Mouse (Mus musculus) myocyte (in vitro differentiated cells): ENCODE data around the gene Samd4. TPM values are rescaled to one million over a fixed set of nuclear protein-coding genes. Genes with fewer than 3 reads are reported as not detected.

Source experiments
- H3K27me3 ChIP-seq: one replicate; pipeline ENCODE4 v1.6.1; 2011; ENCODE audit not compliant: control insufficient read depth, insufficient read depth, insufficient read length
- H3K36me3 ChIP-seq: one replicate; pipeline ENCODE4 v1.6.1; 2011; ENCODE audit not compliant: control insufficient read depth, insufficient read depth
- H3K4me2 ChIP-seq: one replicate; pipeline ENCODE4 v1.6.1; 2011; ENCODE audit warnings: low read depth, control low read depth
- H3K4me3 ChIP-seq: one replicate; pipeline ENCODE4 v1.5.1; 2011; ENCODE audit warnings: mild to moderate bottlenecking, control low read depth, moderate library complexity
- H3K79me2 ChIP-seq: one replicate; pipeline ENCODE4 v1.6.1; 2011; ENCODE audit not compliant: control insufficient read depth, insufficient read depth
- H3ac ChIP-seq: one replicate; pipeline ENCODE4 v1.6.1; 2011; ENCODE audit not compliant: control insufficient read depth, insufficient read length
- CEBPB ChIP-seq: IDR thresholded peaks from 2 replicates; pipeline ENCODE4 v1.6.1; 2011; ENCODE audit warnings: mild to moderate bottlenecking, moderate library complexity; ENCODE audit not compliant: poor library complexity, insufficient read depth, severe bottlenecking
- E2F4 ChIP-seq: IDR thresholded peaks from one replicate; pipeline ENCODE4 v1.6.1; 2011; ENCODE audit warnings: mild to moderate bottlenecking, control low read depth, moderate library complexity; ENCODE audit not compliant: insufficient read depth
- MAX ChIP-seq: IDR thresholded peaks from one replicate; pipeline ENCODE4 v1.6.1; 2011; ENCODE audit warnings: low read depth, mild to moderate bottlenecking, control low read depth
- MYOD1 ChIP-seq, 3 experiments: IDR thresholded peaks; one replicate each; pipeline ENCODE4 v1.6.1; 2011; ENCODE audit warnings: control low read depth in 2 of 3, low read depth in 2 of 3, mild to moderate bottlenecking in 2 of 3, moderate library complexity in 1 of 3; ENCODE audit not compliant: insufficient read length in 2 of 3, control insufficient read depth in 1 of 3
- MYOG ChIP-seq, 3 experiments: IDR thresholded peaks; one replicate each; pipeline ENCODE4 v1.6.1; 2011; ENCODE audit warnings: control low read depth in 2 of 3, low read depth in 2 of 3, mild to moderate bottlenecking in 2 of 3; ENCODE audit not compliant: insufficient read length in 2 of 3, control insufficient read depth in 1 of 3, insufficient read depth in 1 of 3
- POLR2A ChIP-seq: IDR thresholded peaks from one replicate; pipeline ENCODE4 v1.6.1; 2011; ENCODE audit warnings: low read depth, mild to moderate bottlenecking, control low read depth, moderate library complexity; ENCODE audit not compliant: insufficient read length
- POLR2AphosphoS2 ChIP-seq: IDR thresholded peaks from one replicate; pipeline ENCODE4 v1.6.1; 2011; ENCODE audit warnings: low read depth, control low read depth; ENCODE audit not compliant: insufficient read length
- REST ChIP-seq: IDR thresholded peaks from one replicate; pipeline ENCODE4 v1.6.1; 2011; ENCODE audit warnings: mild to moderate bottlenecking, control low read depth, moderate library complexity; ENCODE audit not compliant: insufficient read depth, insufficient read length
- SRF ChIP-seq: IDR thresholded peaks from one replicate; pipeline ENCODE4 v1.6.1; 2011; ENCODE audit warnings: low read depth; ENCODE audit not compliant: control insufficient read depth, insufficient read length
- TCF12 ChIP-seq: IDR thresholded peaks from one replicate; pipeline ENCODE4 v1.6.1; 2011; ENCODE audit warnings: mild to moderate bottlenecking, control low read depth; ENCODE audit not compliant: poor library complexity, insufficient read depth, severe bottlenecking
- TCF3 ChIP-seq: IDR thresholded peaks from one replicate; pipeline ENCODE4 v1.6.1; 2011; ENCODE audit warnings: low read depth, control low read depth; ENCODE audit not compliant: insufficient read length
- USF1 ChIP-seq: IDR thresholded peaks from one replicate; pipeline ENCODE4 v1.6.1; 2011; ENCODE audit warnings: low read depth, mild to moderate bottlenecking, control low read depth, moderate library complexity
- polyA plus RNA-seq: library from polyadenylated mRNA; unstranded; fragments of >200 nt; fragmentation: generic; extraction: Trizol; gene quantifications from one replicate; pipeline ENCODE4 v1.2.1, GENCODE M21; 2012; ENCODE audit warnings: missing spikeins

The Samd4 gene
- polyA plus RNA-seq, 1 experiment, result 15.7 TPM

- Histone ChIP-seq H3K4me3 (no peak overlapping the region), H3ac (no peak overlapping the region), H3K27me3 (no peaks in the 10 kb centered on the region), H3K36me3 (no peaks in the 10 kb centered on the region), H3K79me2 (peaks cover 88% of the 10 kb centered on the region), H3K4me2 (no peak overlapping the region)
- TF ChIP-seq TCF12 (no peak), MAX (no peak), SRF (no peak), CEBPB (no peak)
Measured at GRCm38 (mm10) chr14:46904276-46904675, 21.6 kb downstream of the Samd4 start.

DNA sequence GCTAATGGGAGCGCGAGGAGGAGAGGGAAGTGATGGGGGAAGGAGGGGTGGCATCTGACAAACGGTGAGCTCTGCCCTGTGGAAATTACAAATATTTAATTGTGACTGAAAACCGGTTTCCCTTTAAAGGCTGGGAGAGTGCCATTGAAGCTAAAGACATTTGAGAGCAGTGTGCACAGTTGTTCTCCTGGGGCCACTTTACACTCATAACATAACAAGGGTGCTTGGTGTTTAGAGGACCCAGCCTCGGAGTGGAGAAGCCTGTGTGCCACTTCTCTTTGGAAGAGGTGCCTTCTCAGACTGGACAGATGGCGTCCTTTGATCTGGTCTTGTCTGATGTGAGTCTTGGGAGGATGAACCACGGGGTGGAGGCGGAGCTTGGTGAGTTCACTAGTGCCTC lies 26.2 kb downstream of the Samd4 start:
- peaks cover 73% of the 10 kb centered on the region for H3K79me2 ChIP-seq
- H3K36me3 ChIP-seq, result no peaks in the 10 kb centered on the region
- no peak for TF ChIP-seq USF1
- no peak for TF ChIP-seq TCF3
- H3ac ChIP-seq, result no peak overlapping the region
- H3K27me3 ChIP-seq, result no peaks in the 10 kb centered on the region
- no peak overlapping the region for H3K4me2 ChIP-seq
- H3K4me3 ChIP-seq, result no peak overlapping the region

GRCm38 (mm10) chr14:46912496-46912895 lies 29.8 kb downstream of the Samd4 start:
- Histone ChIP-seq H3K4me3 (no peak overlapping the region), H3K79me2 (peaks cover 57% of the 10 kb centered on the region), H3ac (no peak overlapping the region), H3K27me3 (no peaks in the 10 kb centered on the region), H3K4me2 (no peak overlapping the region), H3K36me3 (no peaks in the 10 kb centered on the region)
- no peak for TF ChIP-seq E2F4

- H3K36me3 ChIP-seq, result no peaks in the 10 kb centered on the region
- H3K79me2 ChIP-seq, result peaks cover 55% of the 10 kb centered on the region
- H3K27me3 ChIP-seq, result no peaks in the 10 kb centered on the region
- H3ac ChIP-seq, result no peak overlapping the region
- TF ChIP-seq CEBPB (no peak), SRF (no peak), POLR2AphosphoS2 (no peak), REST (no peak), MYOD1 (IDR thresholded peaks at IDR 0.05; ENCODE audit: control insufficient read depth in 1 of 3, insufficient read length in 2 of 3, low read depth in 2 of 3) (no peak), E2F4 (no peak), TCF3 (no peak), MYOG (IDR thresholded peaks at IDR 0.05; ENCODE audit: control insufficient read depth in 1 of 3, insufficient read depth in 1 of 3, insufficient read length in 2 of 3, low read depth in 2 of 3) (no peak), USF1 (no peak)
- no peak overlapping the region for H3K4me3 ChIP-seq
- H3K4me2 ChIP-seq, result no peak overlapping the region
Measured at GRCm38 (mm10) chr14:46914356-46914755, 31.7 kb downstream of the Samd4 start.

GRCm38 (mm10) chr14:46915555-46915954 lies 32.9 kb downstream of the Samd4 start:
- no peak overlapping the region for H3ac ChIP-seq
- no peak overlapping the region for H3K4me2 ChIP-seq
- H3K4me3 ChIP-seq, result no peak overlapping the region
- H3K36me3 ChIP-seq, result no peaks in the 10 kb centered on the region
- TF ChIP-seq USF1, result no peak
- no peak for TF ChIP-seq SRF
- TF ChIP-seq MYOG (IDR thresholded peaks at IDR 0.05; ENCODE audit: control insufficient read depth in 1 of 3, insufficient read depth in 1 of 3, insufficient read length in 2 of 3, low read depth in 2 of 3), result no peak
- no peak for TF ChIP-seq MYOD1 (IDR thresholded peaks at IDR 0.05; ENCODE audit: control insufficient read depth in 1 of 3, insufficient read length in 2 of 3, low read depth in 2 of 3)
- no peak for TF ChIP-seq CEBPB
- TF ChIP-seq E2F4, result no peak
- no peak for TF ChIP-seq MAX
- TF ChIP-seq TCF3, result no peak
- TF ChIP-seq TCF12, result no peak
- no peak for TF ChIP-seq POLR2A
- TF ChIP-seq REST, result no peak
- no peak for TF ChIP-seq POLR2AphosphoS2
- H3K79me2 ChIP-seq, result peaks cover 55% of the 10 kb centered on the region
- H3K27me3 ChIP-seq, result no peaks in the 10 kb centered on the region

- H3K4me3 ChIP-seq, result no peak overlapping the region
- peaks cover 49% of the 10 kb centered on the region for H3K79me2 ChIP-seq
- H3K27me3 ChIP-seq, result no peaks in the 10 kb centered on the region
- no peak overlapping the region for H3ac ChIP-seq
- H3K4me2 ChIP-seq, result no peak overlapping the region
- H3K36me3 ChIP-seq, result no peaks in the 10 kb centered on the region
- TF ChIP-seq TCF3, result no peak
- no peak for TF ChIP-seq CEBPB
- TF ChIP-seq MAX, result no peak
- no peak for TF ChIP-seq SRF
- TF ChIP-seq USF1, result no peak
- TF ChIP-seq POLR2A, result no peak
- no peak for TF ChIP-seq REST
- TF ChIP-seq E2F4, result no peak
Measured at GRCm38 (mm10) chr14:46916581-46916980, 33.9 kb downstream of the Samd4 start.
